Mouse (Mus musculus): ENCODE data around the gene Ccl26. TPM values are rescaled to one million over a fixed set of nuclear protein-coding genes. Genes with fewer than 3 reads are reported as not detected.

Ccl26 gene
- total RNA-seq, 1 experiment = not detected

- TF ChIP-seq ZC3H11A (IDR thresholded peaks at IDR 0.05; ENCODE audit: borderline replicate concordance, low read depth, low read length) = no peak
- TF ChIP-seq MAFK (IDR thresholded peaks at IDR 0.05; ENCODE audit: insufficient read depth, low read depth, low read length) = no peak
- no peak for TF ChIP-seq ZNF384 (IDR thresholded peaks at IDR 0.05; ENCODE audit: low read depth, low read length)
- TF ChIP-seq CHD2 (IDR thresholded peaks at IDR 0.05; ENCODE audit: low read depth, low read length) = no peak
- no peak for TF ChIP-seq HCFC1 (IDR thresholded peaks at IDR 0.05; ENCODE audit: borderline replicate concordance, insufficient read depth, low read length)
- no peak overlapping the region for H3K27ac ChIP-seq (ENCODE audit: insufficient read depth, low read depth, low read length, poor library complexity, severe bottlenecking)
- no peak for DNase-seq (ENCODE audit: low read depth, low spot score)
- H3K9ac ChIP-seq (ENCODE audit: insufficient read depth, low read depth, low read length, poor library complexity, severe bottlenecking) = 0 out of 2 replicates have a peak overlapping the region, but pooled peaks have one; percentile 26
- peak overlapping the region in 1 of 2 experiments; percentile 17; a peak in 1 of 4 replicates for H3K4me3 ChIP-seq (ENCODE audit: insufficient read depth in 1 of 2, low read depth in 1 of 2, low read length in 2 of 2, poor library complexity in 1 of 2, severe bottlenecking in 1 of 2)
- in situ Hi-C loops (cut with MboI; ENCODE audit: low sequenced_read_pairs in 2 of 2, unreplicated experiment in 2 of 2) = no loop called here
- no peaks in the 10 kb centered on the region for H3K36me3 ChIP-seq (ENCODE audit: control insufficient read depth, insufficient read depth, low read length, poor library complexity, severe bottlenecking)
- peaks cover 4 to 10% of the 10 kb centered on the region in 2 experiments; a peak in 1 of 4 replicates for H3K4me1 ChIP-seq (ENCODE audit: control insufficient read depth in 2 of 2, insufficient read depth in 2 of 2, low read length in 2 of 2, poor library complexity in 1 of 2)
- no peaks in the 10 kb centered on the region for H3K9me3 ChIP-seq (ENCODE audit: control insufficient read depth, insufficient read depth, low read depth, low read length)
Measured at GRCm38 (mm10) chr5:135533431-135533830, 29.9 kb downstream of the Ccl26 start.

- Histone ChIP-seq H3K4me3 (ENCODE audit: insufficient read depth in 1 of 2, low read depth in 1 of 2, low read length in 2 of 2, poor library complexity in 1 of 2, severe bottlenecking in 1 of 2) (no peak overlapping the region), H3K36me3 (ENCODE audit: control insufficient read depth, insufficient read depth, low read length, poor library complexity, severe bottlenecking) (no peaks in the 10 kb centered on the region), H3K9me3 (ENCODE audit: control insufficient read depth, insufficient read depth, low read depth, low read length) (no peaks in the 10 kb centered on the region), H3K27ac (ENCODE audit: insufficient read depth, low read depth, low read length, poor library complexity, severe bottlenecking) (no peak overlapping the region), H3K4me1 (ENCODE audit: control insufficient read depth in 2 of 2, insufficient read depth in 2 of 2, low read length in 2 of 2, poor library complexity in 1 of 2) (peaks cover 4% of the 10 kb centered on the region in 2 experiments; a peak in 1 of 4 replicates), H3K9ac (ENCODE audit: insufficient read depth, low read depth, low read length, poor library complexity, severe bottlenecking) (no peak overlapping the region)
- in situ Hi-C loops (cut with MboI; ENCODE audit: low sequenced_read_pairs in 2 of 2, unreplicated experiment in 2 of 2) = no loop called here
- no peak for DNase-seq (ENCODE audit: low read depth, low spot score)
- TF ChIP-seq ZC3H11A (IDR thresholded peaks at IDR 0.05; ENCODE audit: borderline replicate concordance, low read depth, low read length) = no peak
- TF ChIP-seq ZNF384 (IDR thresholded peaks at IDR 0.05; ENCODE audit: low read depth, low read length) = no peak
- no peak for TF ChIP-seq HCFC1 (IDR thresholded peaks at IDR 0.05; ENCODE audit: borderline replicate concordance, insufficient read depth, low read length)
- TF ChIP-seq CHD2 (IDR thresholded peaks at IDR 0.05; ENCODE audit: low read depth, low read length) = no peak
- no peak for TF ChIP-seq MAFK (IDR thresholded peaks at IDR 0.05; ENCODE audit: insufficient read depth, low read depth, low read length)
Measured at GRCm38 (mm10) chr5:135531306-135531845, 32.0 kb downstream of the Ccl26 start.

GRCm38 (mm10) chr5:135529964-135530363 lies 33.4 kb downstream of the Ccl26 start:
- TF ChIP-seq ZC3H11A (IDR thresholded peaks at IDR 0.05; ENCODE audit: borderline replicate concordance, low read depth, low read length) (no peak), HCFC1 (IDR thresholded peaks at IDR 0.05; ENCODE audit: borderline replicate concordance, insufficient read depth, low read length) (no peak), ZNF384 (IDR thresholded peaks at IDR 0.05; ENCODE audit: low read depth, low read length) (no peak), CHD2 (IDR thresholded peaks at IDR 0.05; ENCODE audit: low read depth, low read length) (no peak), MAFK (IDR thresholded peaks at IDR 0.05; ENCODE audit: insufficient read depth, low read depth, low read length) (no peak)
- no peak overlapping the region for H3K9ac ChIP-seq (ENCODE audit: insufficient read depth, low read depth, low read length, poor library complexity, severe bottlenecking)
- in situ Hi-C loops (cut with MboI; ENCODE audit: low sequenced_read_pairs in 2 of 2, unreplicated experiment in 2 of 2) = no loop called here
- peaks cover 4% of the 10 kb centered on the region in 2 experiments; a peak in 1 of 4 replicates for H3K4me1 ChIP-seq (ENCODE audit: control insufficient read depth in 2 of 2, insufficient read depth in 2 of 2, low read length in 2 of 2, poor library complexity in 1 of 2)
- no peaks in the 10 kb centered on the region for H3K9me3 ChIP-seq (ENCODE audit: control insufficient read depth, insufficient read depth, low read depth, low read length)
- DNase-seq (ENCODE audit: low read depth, low spot score) = no peak
- H3K36me3 ChIP-seq (ENCODE audit: control insufficient read depth, insufficient read depth, low read length, poor library complexity, severe bottlenecking) = no peaks in the 10 kb centered on the region
- no peak overlapping the region for H3K4me3 ChIP-seq (ENCODE audit: insufficient read depth in 1 of 2, low read depth in 1 of 2, low read length in 2 of 2, poor library complexity in 1 of 2, severe bottlenecking in 1 of 2)
- H3K27ac ChIP-seq (ENCODE audit: insufficient read depth, low read depth, low read length, poor library complexity, severe bottlenecking) = no peak overlapping the region

- no peaks in the 10 kb centered on the region for H3K9me3 ChIP-seq (ENCODE audit: control insufficient read depth, insufficient read depth, low read depth, low read length)
- H3K9ac ChIP-seq (ENCODE audit: insufficient read depth, low read depth, low read length, poor library complexity, severe bottlenecking) = no peak overlapping the region
- no peak overlapping the region for H3K27ac ChIP-seq (ENCODE audit: insufficient read depth, low read depth, low read length, poor library complexity, severe bottlenecking)
- in situ Hi-C loops (cut with MboI; ENCODE audit: low sequenced_read_pairs in 2 of 2, unreplicated experiment in 2 of 2) = no loop called here
- no peak for TF ChIP-seq ZNF384 (IDR thresholded peaks at IDR 0.05; ENCODE audit: low read depth, low read length)
- no peak for TF ChIP-seq HCFC1 (IDR thresholded peaks at IDR 0.05; ENCODE audit: borderline replicate concordance, insufficient read depth, low read length)
- no peak for TF ChIP-seq CHD2 (IDR thresholded peaks at IDR 0.05; ENCODE audit: low read depth, low read length)
- no peak for TF ChIP-seq ZC3H11A (IDR thresholded peaks at IDR 0.05; ENCODE audit: borderline replicate concordance, low read depth, low read length)
- no peak for TF ChIP-seq MAFK (IDR thresholded peaks at IDR 0.05; ENCODE audit: insufficient read depth, low read depth, low read length)
- H3K4me3 ChIP-seq (ENCODE audit: insufficient read depth in 1 of 2, low read depth in 1 of 2, low read length in 2 of 2, poor library complexity in 1 of 2, severe bottlenecking in 1 of 2) = no peak overlapping the region
- no peaks in the 10 kb centered on the region for H3K36me3 ChIP-seq (ENCODE audit: control insufficient read depth, insufficient read depth, low read length, poor library complexity, severe bottlenecking)
- peaks cover 4% of the 10 kb centered on the region in 2 experiments; a peak in 1 of 4 replicates for H3K4me1 ChIP-seq (ENCODE audit: control insufficient read depth in 2 of 2, insufficient read depth in 2 of 2, low read length in 2 of 2, poor library complexity in 1 of 2)
- DNase-seq (ENCODE audit: low read depth, low spot score) = no peak
Measured at GRCm38 (mm10) chr5:135529310-135529709, 34.1 kb downstream of the Ccl26 start.
